Mouse (Mus musculus) yolk sac, embryonic 10.5 days (tissue): Measurements from ENCODE around the gene Snap91.

Experiments used
- DNase-seq: peaks from one replicate; pipeline ENCODE4 v3.0.0-alpha.2; 2017; ENCODE audit warnings: low spot score

Gene Snap91

DNA sequence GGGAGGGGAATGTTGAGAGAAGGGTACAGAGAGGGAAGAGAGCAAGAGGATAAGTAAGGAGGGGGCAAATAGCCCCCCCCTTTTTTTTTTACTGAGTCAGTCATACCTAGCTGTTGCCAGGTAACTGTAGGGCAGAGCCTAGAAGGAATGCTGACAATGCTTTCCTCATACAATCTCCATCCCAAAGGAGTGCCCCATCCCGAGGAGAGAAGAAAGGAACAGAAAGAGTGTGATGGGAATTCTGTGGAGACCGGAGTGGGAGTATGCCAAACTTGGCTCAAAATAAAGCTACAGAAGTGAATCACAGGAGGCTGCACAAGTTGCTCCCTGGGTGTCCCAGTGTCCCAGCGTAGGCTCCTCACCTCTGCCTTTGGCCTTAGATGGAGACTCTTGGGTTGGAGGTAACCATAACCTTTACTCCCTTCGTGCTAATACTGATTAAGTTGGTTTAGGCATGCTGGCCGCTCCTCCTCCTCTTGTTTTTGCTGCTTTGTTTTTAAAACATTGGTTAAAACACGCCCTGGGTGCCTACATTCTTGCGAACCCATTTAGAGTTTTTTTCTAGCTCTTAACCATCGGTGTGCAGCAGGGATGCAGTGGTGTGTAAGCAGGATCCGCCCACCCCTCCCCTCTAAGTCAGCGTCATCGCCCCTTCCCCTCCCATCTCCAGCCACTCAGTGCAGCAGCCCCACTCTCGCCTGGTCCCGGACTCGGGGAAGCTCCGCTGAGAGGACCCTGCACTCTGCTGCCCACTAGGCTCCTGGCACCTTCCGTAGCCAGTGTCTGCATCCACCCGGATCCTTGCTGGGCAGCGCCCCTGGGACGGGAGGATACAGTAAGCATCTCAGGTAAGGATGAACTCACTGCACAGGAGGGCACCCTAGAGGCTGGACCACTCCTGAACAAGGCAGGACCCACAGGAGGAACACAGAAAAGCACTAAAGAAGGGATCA is 137.2 kb downstream of the Snap91 start, which contains the start of gene Prss35:
Gene Prss35, plus strand, starts transcription at position 691 of the 953 bp plus-strand sequence.
- DNase-seq: peak; percentile 46

DNA sequence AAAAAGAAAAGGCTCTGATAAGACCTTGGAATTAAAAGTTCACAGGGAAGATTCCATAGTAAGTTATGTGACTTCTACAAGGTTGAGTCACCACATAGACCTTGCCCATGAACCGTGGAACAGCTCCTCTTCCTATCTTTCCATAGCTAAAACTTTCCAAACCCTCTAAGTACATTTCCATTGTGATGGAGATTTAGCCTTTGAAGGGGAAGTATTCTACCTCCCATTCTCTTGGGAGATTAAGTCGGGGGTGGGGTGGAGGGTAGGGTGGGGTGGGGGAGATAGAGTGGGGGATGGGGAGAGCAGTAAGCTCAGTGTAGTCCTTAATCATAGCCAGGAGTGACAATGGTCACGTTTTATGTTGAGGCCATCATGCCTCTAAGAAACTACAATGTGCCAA is 140.5 kb downstream of the Snap91 start:
- DNase-seq: no peak

DNA sequence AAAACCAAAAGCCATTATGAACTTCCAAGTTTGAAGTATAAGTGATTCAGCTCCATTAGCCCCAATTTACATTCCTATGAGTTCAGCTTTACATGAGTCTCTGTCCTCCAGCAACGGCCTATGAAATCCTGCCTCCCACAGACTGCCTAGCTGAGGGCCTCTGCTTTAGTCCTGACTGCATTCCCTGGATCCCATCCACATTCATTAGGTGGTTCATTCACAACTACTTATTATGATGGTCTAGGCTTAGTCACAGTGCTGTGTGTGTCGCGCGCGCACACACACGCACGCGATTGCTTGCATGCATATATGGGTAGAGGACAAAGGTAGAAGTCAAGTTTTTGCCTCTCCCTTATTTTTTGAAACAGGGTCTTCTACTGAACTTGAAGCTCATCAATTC is 141.7 kb downstream of the Snap91 start:
- DNase-seq: no peak

GRCm38 (mm10) chr9:86738067-86738466 is 142.4 kb downstream of the Snap91 start:
- no peak for DNase-seq

DNA sequence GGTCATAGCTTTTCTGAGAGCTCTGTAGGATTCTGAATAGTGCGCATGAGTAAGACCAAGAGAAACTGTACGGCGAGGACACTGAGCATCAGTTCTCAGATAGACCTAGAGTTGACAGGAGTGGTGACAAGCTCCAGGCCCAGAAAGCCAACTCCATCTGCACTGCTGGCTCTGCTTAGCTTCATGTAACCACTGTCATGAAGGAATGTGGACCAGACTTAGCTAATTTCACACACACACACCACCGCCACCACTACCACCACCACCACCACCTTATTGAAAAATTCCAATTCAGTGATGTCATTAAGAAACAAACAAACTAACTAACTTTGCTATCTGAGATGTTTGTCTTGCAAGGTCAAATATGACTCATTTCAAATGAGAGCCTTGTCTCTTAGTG is 143.5 kb downstream of the Snap91 start:
- DNase-seq: peak; percentile 48

DNA sequence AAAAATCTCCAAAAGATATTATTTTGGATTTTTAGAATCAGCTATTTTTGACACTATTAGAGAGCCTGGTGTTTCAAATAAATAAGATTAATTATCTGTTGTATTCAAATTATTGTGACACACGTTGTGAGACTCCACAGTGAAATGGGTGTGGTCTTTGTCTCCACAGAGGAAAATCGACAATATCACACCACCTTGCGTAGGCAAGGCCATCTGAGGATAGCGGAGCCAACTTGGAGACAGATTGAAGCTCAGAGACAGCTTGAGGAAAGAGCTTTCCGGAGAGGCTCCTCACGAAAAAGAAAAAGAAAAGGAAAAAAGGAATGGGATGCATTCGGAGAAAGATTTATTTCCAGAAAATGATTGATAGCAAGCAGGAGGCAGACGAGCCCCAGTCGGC is 145.7 kb downstream of the Snap91 start:
- DNase-seq: no peak

DNA sequence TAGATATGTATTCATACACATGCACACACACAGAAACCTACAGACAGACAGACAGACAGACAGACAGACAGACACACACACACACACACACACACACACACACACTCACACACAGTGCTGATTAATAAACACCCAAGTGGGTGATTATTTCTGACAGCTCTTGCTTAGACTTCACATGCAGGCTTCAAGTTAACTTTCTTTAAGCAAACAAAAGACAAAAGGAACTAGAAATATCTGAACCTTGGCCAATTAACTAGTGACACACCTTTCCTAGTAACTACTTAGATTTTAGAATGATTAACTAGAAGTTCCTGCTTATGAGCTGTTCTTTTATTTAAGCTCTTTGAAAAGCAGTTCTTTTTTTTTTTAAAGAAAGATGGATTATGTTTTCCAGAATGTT is 146.1 kb downstream of the Snap91 start:
- DNase-seq: no peak

GRCm38 (mm10) chr9:86729811-86730210 is 150.6 kb downstream of the Snap91 start:
- no peak for DNase-seq

- no peak for DNase-seq
Measured at GRCm38 (mm10) chr9:86729084-86729483, 151.4 kb downstream of the Snap91 start.

DNA sequence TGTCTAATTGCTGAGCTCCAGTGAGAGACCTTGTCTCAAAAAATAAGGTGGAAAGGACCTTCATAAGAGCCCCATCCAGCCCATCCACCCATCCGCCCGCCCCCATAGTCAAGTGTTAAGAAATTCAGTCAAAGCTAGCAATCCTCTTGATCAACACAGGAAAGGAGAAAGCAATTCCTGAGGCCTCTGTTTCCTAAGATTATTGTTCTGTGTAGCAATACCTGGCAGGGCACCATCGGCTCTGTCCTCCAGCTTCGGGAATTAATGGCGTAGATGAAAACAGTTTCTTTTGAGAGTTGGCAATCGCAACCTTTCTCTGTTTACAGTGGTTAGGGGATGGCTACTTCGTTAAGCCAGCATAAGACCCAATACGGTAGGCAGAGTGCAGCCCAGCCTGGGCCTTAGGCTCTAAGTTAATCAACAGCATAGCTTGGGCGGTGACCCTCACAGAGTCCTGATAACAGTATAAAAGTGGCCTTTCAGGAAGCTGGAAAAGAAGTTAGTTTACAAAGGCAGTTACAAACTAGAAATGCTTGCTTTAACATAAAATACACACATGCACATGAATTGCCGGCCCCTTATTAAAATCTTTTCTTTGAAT is 152.1 kb downstream of the Snap91 start:
- DNase-seq: peak; percentile 27

- no peak for DNase-seq
Measured at GRCm38 (mm10) chr9:86726381-86726720, 154.1 kb downstream of the Snap91 start.

GRCm38 (mm10) chr9:86725604-86726380 is 154.7 kb downstream of the Snap91 start:
- no peak for DNase-seq

- DNase-seq: no peak
Measured at GRCm38 (mm10) chr9:86725066-86725465, 155.4 kb downstream of the Snap91 start.

- DNase-seq: no peak
Measured at GRCm38 (mm10) chr9:86720794-86721193, 159.7 kb downstream of the Snap91 start.

GRCm38 (mm10) chr9:86720227-86720626 is 160.2 kb downstream of the Snap91 start:
- DNase-seq: no peak

GRCm38 (mm10) chr9:86717119-86717518 is 163.3 kb downstream of the Snap91 start:
- DNase-seq: no peak

- no peak for DNase-seq
Measured at GRCm38 (mm10) chr9:86716540-86716939, 163.9 kb downstream of the Snap91 start.
